25 mouse cellular contexts compared by ENCODE assay signal in the genomic region with DNA sequence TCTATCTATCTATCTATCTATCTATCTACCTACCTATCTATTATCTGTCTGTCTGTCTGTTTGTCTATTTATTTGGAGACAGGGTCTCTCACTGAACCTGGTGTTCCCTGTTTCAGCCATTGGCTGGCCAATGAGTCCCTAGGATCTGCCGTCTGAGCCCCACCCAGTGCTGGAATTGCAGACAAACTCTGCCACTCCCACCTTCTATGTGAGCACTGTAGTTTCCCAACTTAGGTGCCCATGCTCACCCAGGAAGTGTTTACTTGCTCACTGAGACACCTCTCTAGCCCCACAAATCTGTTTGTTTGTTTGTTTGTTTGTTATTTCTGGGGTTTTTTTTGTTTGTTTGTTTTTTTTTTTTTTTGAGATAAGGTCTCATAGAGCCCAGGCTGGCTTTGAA. TPM values are rescaled to one million over a fixed set of nuclear protein-coding genes. Genes with fewer than 3 reads are reported as not detected.
"Had no signal": no experiment of that assay in that cellular context is flagged by ENCODE, and none has a peak within 500 bp of the region (broad histone marks: within the 10 kb centered on the region; RNA-seq: fewer than 3 reads in every experiment).

No protein-coding gene starts in this region.

- H3K36me3 ChIP-seq: heart, embryonic 13.5 days; heart, embryonic 15.5 days; hindbrain, embryonic 13.5 days; hindbrain, embryonic 15.5 days; limb, embryonic 13.5 days; limb, embryonic 15.5 days; liver, embryonic 12.5 days had no signal

- H3K4me2 ChIP-seq: heart, embryonic 11.5 days; heart, embryonic 13.5 days; heart, embryonic 15.5 days; hindbrain, embryonic 13.5 days; hindbrain, embryonic 15.5 days; limb, embryonic 13.5 days; limb, embryonic 15.5 days; liver, embryonic 12.5 days had no signal

- H3K9me3 ChIP-seq: heart, embryonic 13.5 days; heart, embryonic 15.5 days; hindbrain, embryonic 13.5 days; hindbrain, embryonic 15.5 days; limb, embryonic 13.5 days; limb, embryonic 15.5 days; liver, embryonic 12.5 days had no signal

- H3K9ac ChIP-seq: heart, embryonic 13.5 days; heart, embryonic 15.5 days; hindbrain, embryonic 13.5 days; hindbrain, embryonic 15.5 days; limb, embryonic 13.5 days; limb, embryonic 15.5 days; liver, embryonic 12.5 days; liver, embryonic 14.5 days had no signal

- DNase-seq: gastrocnemius, postnatal 14 days; gastrocnemius, postnatal 36 days; heart, adult 11 months; heart, adult 2 months; heart, postnatal 14 days; heart, postnatal 36 days; kidney, adult 18-20 months; kidney, adult 8-10 months; kidney, postnatal 10 days; kidney, postnatal 25 days; kidney, postnatal 4 days; layer of hippocampus, postnatal 36 days; left cerebral cortex, postnatal 4 days had no signal

- H3K4me1 ChIP-seq: hindbrain, embryonic 13.5 days; hindbrain, embryonic 15.5 days; limb, embryonic 13.5 days; limb, embryonic 15.5 days had no signal

- ATAC-seq: hindbrain, postnatal 0 days; liver, embryonic 12.5 days had no signal

- H3K4me3 ChIP-seq: heart, adult 2 months; heart, embryonic 13.5 days; heart, embryonic 15.5 days; hindbrain, embryonic 13.5 days; hindbrain, embryonic 15.5 days; layer of hippocampus, adult 2 months; limb, embryonic 13.5 days; limb, embryonic 15.5 days; liver, embryonic 12.5 days had no signal

- H3K27me3 ChIP-seq: heart, embryonic 15.5 days; hindbrain, embryonic 13.5 days; hindbrain, embryonic 15.5 days; limb, embryonic 13.5 days; limb, embryonic 15.5 days; liver, embryonic 12.5 days had no signal

- H3K27ac ChIP-seq: heart, adult 2 months; heart, embryonic 13.5 days; heart, embryonic 15.5 days; hindbrain, embryonic 13.5 days; hindbrain, embryonic 15.5 days; hindbrain, postnatal 0 days; layer of hippocampus, adult 2 months; limb, embryonic 13.5 days; limb, embryonic 15.5 days; liver, embryonic 12.5 days; liver, embryonic 14.5 days had no signal

RNA-seq across cellular contexts. Expression of a gene that starts 35.3 kb away (rescaled TPM):
- total RNA-seq: gastrocnemius, postnatal 14 days; gastrocnemius, postnatal 36 days; liver, adult 2 months had no signal
- polyA plus RNA-seq: liver, adult 2 months had no signal
